ENCODE assay signal across 14 mouse cellular contexts in the genomic region with DNA sequence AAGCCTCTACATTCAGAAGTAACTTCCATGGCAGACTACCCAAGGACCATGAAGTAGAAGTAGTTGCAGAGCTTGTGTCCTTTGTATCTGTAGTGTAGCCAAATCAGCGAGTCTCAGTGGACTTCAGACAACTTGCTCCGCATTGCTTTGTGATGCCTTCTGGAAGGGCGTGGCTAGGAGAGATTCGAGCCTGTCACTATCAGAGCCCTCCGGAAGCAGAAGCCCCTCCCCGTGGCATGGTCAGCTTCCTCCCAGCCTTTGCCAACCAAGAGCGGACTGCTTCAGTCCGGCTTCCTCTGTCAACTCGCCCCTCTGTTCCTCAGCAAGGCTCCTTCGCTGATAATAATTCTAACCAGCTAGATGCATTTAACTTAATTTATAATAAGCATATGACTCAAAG. TPM values are rescaled to one million over a fixed set of nuclear protein-coding genes. Genes with fewer than 3 reads are reported as not detected.
DNase-seq lines count a peak whose midpoint lies in the region; ATAC-seq and TF ChIP-seq lines count a peak whose summit lies in the region.
"Had no signal": no experiment of that assay in that cellular context is flagged by ENCODE, and none has a peak within 500 bp of the region (broad histone marks: within the 10 kb centered on the region; RNA-seq: fewer than 3 reads in every experiment).

No protein-coding gene starts in this region.

- no peaks in the 10 kb centered on the region for H3K9me3 ChIP-seq in lung, embryonic 14.5 days (ENCODE audit: low read depth, low read length)

- no peak for TF ChIP-seq CTCF in lung, embryonic 14.5 days (IDR thresholded peaks at IDR 0.05; ENCODE audit: low read depth)
- TF ChIP-seq CTCF in small intestine, adult 2 months (IDR thresholded peaks at IDR 0.05; ENCODE audit: extremely low read depth, insufficient read length, insufficient replicate concordance, low read depth, low read length): no peak

- no peak for TF ChIP-seq POLR2A in small intestine, adult 2 months (IDR thresholded peaks at IDR 0.05; ENCODE audit: low read depth, low read length)

- H3K9ac ChIP-seq in lung, embryonic 14.5 days: no peak overlapping the region

- no peaks in the 10 kb centered on the region for H3K36me3 ChIP-seq in lung, embryonic 14.5 days (ENCODE audit: insufficient read depth)
- H3K36me3 ChIP-seq in small intestine, adult 2 months (ENCODE audit: control insufficient read depth, insufficient read depth, low read length): no peaks in the 10 kb centered on the region

- no peaks in the 10 kb centered on the region for H3K27me3 ChIP-seq in lung, embryonic 14.5 days (ENCODE audit: insufficient read depth, low read length)
- no peaks in the 10 kb centered on the region for H3K27me3 ChIP-seq in small intestine, adult 2 months (ENCODE audit: control insufficient read depth, insufficient read depth, low read length)

- WGBS in lung, embryonic 14.5 days: 41% methylated on average over 10 of the region's 10 CpGs
- 25% methylated on average over 10 of the region's 10 CpGs for WGBS in small intestine, adult 2 months

- no peak overlapping the region for H3K4me3 ChIP-seq in lung, embryonic 14.5 days (ENCODE audit: low read depth, low read length)
- no peak overlapping the region for H3K4me3 ChIP-seq in small intestine, adult 2 months (ENCODE audit: low read depth, low read length)

- no peak for ATAC-seq in lung, embryonic 14.5 days (ENCODE audit: insufficient read depth)
- ATAC-seq: forebrain, embryonic 16.5 days had no signal

- H3K27ac ChIP-seq in lung, embryonic 14.5 days (ENCODE audit: low read depth): no peak overlapping the region
- peak overlapping the region; percentile 88 for H3K27ac ChIP-seq in small intestine, adult 2 months (ENCODE audit: insufficient read depth, low read depth, low read length)

- peak; percentile 34 for DNase-seq in lung, embryonic 14.5 days
- DNase-seq in lung, adult 18-20 months: no peak
- DNase-seq in c-Kit-positive CD71-positive TER-119-positive erythroid progenitor cells, embryonic 14.5 days (ENCODE audit: low spot score): peak; percentile 45
- peak; percentile 18 to 55 for DNase-seq in kidney, postnatal 25 days
- no peak for DNase-seq in MN1 (ENCODE audit: low spot score)
- DNase-seq in adrenal gland, adult 8-10 months: no peak
- DNase-seq in right cerebral cortex, adult 2 months (ENCODE audit: low spot score in 2 of 2): no peak
- DNase-seq: adrenal gland, postnatal 36 days; cerebellum, postnatal 25 days; heart, postnatal 4 days had no signal

- H3K4me2 ChIP-seq in lung, embryonic 14.5 days: no peak overlapping the region
- H3K4me2 ChIP-seq: midbrain, embryonic 11.5 days had no signal

- H3K4me1 ChIP-seq in lung, embryonic 14.5 days (ENCODE audit: insufficient read depth): no peaks in the 10 kb centered on the region
- H3K4me1 ChIP-seq in small intestine, adult 2 months (ENCODE audit: control insufficient read depth, insufficient read depth, insufficient read length, low read length): peaks cover 13% of the 10 kb centered on the region; the same call in 1 of the 2 replicates

RNA-seq across cellular contexts. Expression of a gene that starts 1.8 kb away (rescaled TPM):
- not detected in 2 replicates for polyA plus RNA-seq in lung, embryonic 14.5 days (2014; fragmentation: Nextera tagmentation; extraction: Ambion mirVana)
- polyA plus RNA-seq in small intestine, adult 2 months (2012; rRNA removed): 0.42 TPM in 1 of 2 replicates, not detected in the other
- not detected for total RNA-seq in adrenal gland, adult 8-10 months (2022)
- total RNA-seq: adrenal gland, postnatal 36 days; heart, postnatal 4 days had no signal
- polyA plus RNA-seq: forebrain, embryonic 16.5 days; midbrain, embryonic 11.5 days; stomach, embryonic 16.5 days had no signal

RNA-seq across cellular contexts. Expression of a gene that starts 28.4 kb away (rescaled TPM):
- not detected in 2 replicates for polyA plus RNA-seq in lung, embryonic 14.5 days (2014; fragmentation: Nextera tagmentation; extraction: Ambion mirVana)
- polyA plus RNA-seq in small intestine, adult 2 months (2012; rRNA removed): not detected in 2 replicates
- total RNA-seq in adrenal gland, adult 8-10 months (2022): not detected
- total RNA-seq: adrenal gland, postnatal 36 days; heart, postnatal 4 days had no signal
- polyA plus RNA-seq: forebrain, embryonic 16.5 days; midbrain, embryonic 11.5 days; stomach, embryonic 16.5 days had no signal

RNA-seq across cellular contexts. Expression of a gene that starts 36.6 kb away (rescaled TPM):
- polyA plus RNA-seq in lung, embryonic 14.5 days (2014; fragmentation: Nextera tagmentation; extraction: Ambion mirVana): not detected in 2 replicates
- not detected in 2 replicates for polyA plus RNA-seq in small intestine, adult 2 months (2012; rRNA removed)
- total RNA-seq in adrenal gland, adult 8-10 months (2022): not detected
- total RNA-seq: adrenal gland, postnatal 36 days; heart, postnatal 4 days had no signal
- polyA plus RNA-seq: forebrain, embryonic 16.5 days; midbrain, embryonic 11.5 days; stomach, embryonic 16.5 days had no signal

RNA-seq across cellular contexts. Expression of a gene that starts 42.9 kb away (rescaled TPM):
- not detected in 2 replicates for polyA plus RNA-seq in lung, embryonic 14.5 days (2014; fragmentation: Nextera tagmentation; extraction: Ambion mirVana)
- not detected in 2 replicates for polyA plus RNA-seq in small intestine, adult 2 months (2012; rRNA removed)
- not detected for total RNA-seq in adrenal gland, adult 8-10 months (2022)
- total RNA-seq: adrenal gland, postnatal 36 days; heart, postnatal 4 days had no signal
- polyA plus RNA-seq: forebrain, embryonic 16.5 days; midbrain, embryonic 11.5 days; stomach, embryonic 16.5 days had no signal

RNA-seq across cellular contexts. Expression of a gene that starts 51.0 kb away (rescaled TPM):
- not detected in 2 replicates for polyA plus RNA-seq in lung, embryonic 14.5 days (2014; fragmentation: Nextera tagmentation; extraction: Ambion mirVana)
- not detected in 2 replicates for polyA plus RNA-seq in small intestine, adult 2 months (2012; rRNA removed)
- not detected for total RNA-seq in adrenal gland, adult 8-10 months (2022)
- total RNA-seq: adrenal gland, postnatal 36 days; heart, postnatal 4 days had no signal
- polyA plus RNA-seq: forebrain, embryonic 16.5 days; midbrain, embryonic 11.5 days; stomach, embryonic 16.5 days had no signal

Comparison
In these comparisons a context has a peak if more than half of its experiments do, and no peak if none do; other contexts are left out.
1. DNase-seq: peak in lung, embryonic 14.5 days (single experiment), c-Kit-positive CD71-positive TER-119-positive erythroid progenitor cells, embryonic 14.5 days (single experiment) and kidney, postnatal 25 days (2 of 2); none in lung, adult 18-20 months (0 of 2), MN1 (single experiment), adrenal gland, adult 8-10 months (single experiment) and right cerebral cortex, adult 2 months (0 of 2).